Mouse (Mus musculus) stomach, postnatal 0 days (tissue): ENCODE measurements around the gene Tspan2. TPM values are rescaled to one million over a fixed set of nuclear protein-coding genes. Genes with fewer than 3 reads are reported as not detected.

Source experiments
- ATAC-seq: fragments of 200-750 bp; cut with Nextera tagmentation; 2 replicates; pipeline ENCODE4 v1.8.0; 2017; ENCODE audit not compliant: low FRiP score, low TSS enrichment
- DNase-seq: peaks from one replicate; pipeline ENCODE4 v3.0.0-alpha.2; 2016; ENCODE audit warnings: low spot score
- H3K27ac ChIP-seq: fragments of 300-500 bp; sonication (generic); replicated peaks from 2 replicates; pipeline ENCODE4 v1.5.1; 2014; ENCODE audit warnings: mild to moderate bottlenecking, control low read depth
- H3K27me3 ChIP-seq: fragments of 300-500 bp; sonication (generic); 2 replicates; pipeline ENCODE4 v1.6.1; 2014; ENCODE audit warnings: low read length; ENCODE audit not compliant: control insufficient read depth, insufficient read depth
- H3K36me3 ChIP-seq: fragments of 300-500 bp; sonication (generic); 2 replicates; pipeline ENCODE4 v1.6.1; 2014; ENCODE audit warnings: low read length, mixed read lengths; ENCODE audit not compliant: control insufficient read depth, insufficient read depth
- H3K4me1 ChIP-seq: fragments of 300-500 bp; sonication (generic); replicated peaks from 2 replicates; pipeline ENCODE4 v1.6.1; 2014; ENCODE audit warnings: antibody characterized with exemption; ENCODE audit not compliant: control insufficient read depth, insufficient read depth
- H3K4me2 ChIP-seq: fragments of 300-500 bp; sonication (generic); replicated peaks from 2 replicates; pipeline ENCODE4 v1.6.1; 2014; ENCODE audit warnings: low read depth, mild to moderate bottlenecking, control low read depth, moderate library complexity
- H3K4me3 ChIP-seq: fragments of 300-500 bp; sonication (generic); 2 replicates; pipeline ENCODE4 v1.5.1; 2014; ENCODE audit warnings: low read depth, low read length, control low read depth
- H3K9ac ChIP-seq: fragments of 300-500 bp; sonication (generic); 2 replicates; pipeline ENCODE4 v1.6.1; 2014; ENCODE audit warnings: mild to moderate bottlenecking, low read length, control low read depth, mixed read lengths
- H3K9me3 ChIP-seq: fragments of 300-500 bp; sonication (generic); 2 replicates; pipeline ENCODE4 v1.6.1; 2016; ENCODE audit warnings: low read length; ENCODE audit not compliant: control insufficient read depth
- CTCF ChIP-seq: IDR thresholded peaks from 2 replicates; pipeline ENCODE4 v1.5.1; 2016; ENCODE audit warnings: antibody characterized with exemption, low read depth, mild to moderate bottlenecking, moderate library complexity
- EP300 ChIP-seq: optimal IDR thresholded peaks from 2 replicates; pipeline ENCODE3; 2016; ENCODE audit warnings: antibody characterized with exemption
- WGBS: fragments of 180-500 bp; shearing (Covaris S2); extraction: QIAGEN DNeasy Blood & Tissue Kit; methylation state at CpG from one replicate; pipeline ENCODE4 v1.1.7; 2014; 5-methylcytosine and 5-hydroxymethylcytosine counted together
- polyA plus RNA-seq: library from polyadenylated mRNA; unstranded; fragments of >200 nt; fragmentation: Nextera tagmentation; extraction: Ambion mirVana; gene quantifications from 2 replicates; pipeline ENCODE4 v1.2.1, GENCODE M21; 2015

Tspan2 gene
- polyA plus RNA-seq, 1 experiment from 2014 or later, result 20.7 TPM

- Histone ChIP-seq H3K9me3 (no peaks in the 10 kb centered on the region), H3K36me3 (no peaks in the 10 kb centered on the region), H3K27ac (no peak overlapping the region), H3K4me1 (no peaks in the 10 kb centered on the region), H3K4me2 (no peak overlapping the region), H3K9ac (no peak overlapping the region), H3K27me3 (no peaks in the 10 kb centered on the region), H3K4me3 (no peak overlapping the region)
- no peak for ATAC-seq
- DNase-seq, result no peak
- TF ChIP-seq CTCF (no peak), EP300 (no peak)
- WGBS, result 78% methylated on average over 5 of the region's 5 CpGs
Measured at GRCm38 (mm10) chr3:102751136-102751535, 16.8 kb downstream of the Tspan2 start.

- WGBS, result 82% methylated on average over 3 of the region's 3 CpGs
- H3K4me1 ChIP-seq, result no peaks in the 10 kb centered on the region
- H3K4me2 ChIP-seq, result no peak overlapping the region
- no peaks in the 10 kb centered on the region for H3K9me3 ChIP-seq
- H3K4me3 ChIP-seq, result no peak overlapping the region
- H3K27me3 ChIP-seq, result no peaks in the 10 kb centered on the region
- H3K27ac ChIP-seq, result peak overlapping the region; percentile 65; the same call in 1 of the 2 replicates
- no peak for TF ChIP-seq CTCF
- no peak for TF ChIP-seq EP300
- no peaks in the 10 kb centered on the region for H3K36me3 ChIP-seq
- DNase-seq (no peak), ATAC-seq (no peak)
- H3K9ac ChIP-seq, result no peak overlapping the region
Measured at GRCm38 (mm10) chr3:102751536-102751935, 17.2 kb downstream of the Tspan2 start.

- H3K4me2 ChIP-seq, result no peak overlapping the region
- no peaks in the 10 kb centered on the region for H3K36me3 ChIP-seq
- H3K27me3 ChIP-seq, result no peaks in the 10 kb centered on the region
- WGBS, result 90% methylated on average over 4 of the region's 4 CpGs
- no peak for TF ChIP-seq EP300
- TF ChIP-seq CTCF, result no peak
- no peaks in the 10 kb centered on the region for H3K4me1 ChIP-seq
- H3K4me3 ChIP-seq, result no peak overlapping the region
- H3K9ac ChIP-seq, result no peak overlapping the region
- ATAC-seq (no peak), DNase-seq (no peak)
- H3K9me3 ChIP-seq, result no peaks in the 10 kb centered on the region
- peak overlapping the region; percentile 65; the same call in 1 of the 2 replicates for H3K27ac ChIP-seq
Measured at GRCm38 (mm10) chr3:102752053-102752452, 17.7 kb downstream of the Tspan2 start.

GRCm38 (mm10) chr3:102752457-102752856, 18.1 kb downstream of the Tspan2 start:
- Histone ChIP-seq H3K36me3 (no peaks in the 10 kb centered on the region), H3K4me1 (no peaks in the 10 kb centered on the region), H3K27me3 (no peaks in the 10 kb centered on the region), H3K4me2 (no peak overlapping the region), H3K9me3 (no peaks in the 10 kb centered on the region), H3K27ac (peak overlapping the region; percentile 65; the same call in 1 of the 2 replicates), H3K4me3 (no peak overlapping the region), H3K9ac (no peak overlapping the region)
- DNase-seq (peak; percentile 53), ATAC-seq (peak; percentile 59)
- TF ChIP-seq CTCF, result peak; percentile 27
- no peak for TF ChIP-seq EP300
- 51% methylated on average over 5 of the region's 5 CpGs for WGBS

- whole genome bisulfite sequencing, result 13% methylated on average over 1 of the region's 1 CpGs
- DNase-seq (peak; percentile 47), ATAC-seq (peak; percentile 86)
- no peak overlapping the region for H3K4me2 ChIP-seq
- no peaks in the 10 kb centered on the region for H3K4me1 ChIP-seq
- TF ChIP-seq CTCF (no peak), EP300 (no peak)
- peak overlapping the region; percentile 71 for H3K27ac ChIP-seq
- no peaks in the 10 kb centered on the region for H3K9me3 ChIP-seq
- 0 out of 2 replicates have a peak, but pooled peaks cover 5% of the 10 kb centered on the region for H3K36me3 ChIP-seq
- no peak overlapping the region for H3K4me3 ChIP-seq
- H3K9ac ChIP-seq, result no peak overlapping the region
- H3K27me3 ChIP-seq, result no peaks in the 10 kb centered on the region
Measured at GRCm38 (mm10) chr3:102755801-102756200, 21.5 kb downstream of the Tspan2 start.

- Histone ChIP-seq H3K9ac (no peak overlapping the region), H3K4me3 (no peak overlapping the region), H3K36me3 (0 out of 2 replicates have a peak, but pooled peaks cover 5% of the 10 kb centered on the region), H3K27me3 (no peaks in the 10 kb centered on the region), H3K4me1 (no peaks in the 10 kb centered on the region), H3K27ac (no peak overlapping the region), H3K9me3 (no peaks in the 10 kb centered on the region), H3K4me2 (no peak overlapping the region)
- peak; percentile 15 for DNase-seq
- TF ChIP-seq EP300 (no peak), CTCF (no peak)
- ATAC-seq, result no peak
- WGBS, result 70% methylated on average over 6 of the region's 6 CpGs
Measured at GRCm38 (mm10) chr3:102757019-102757418, 22.7 kb downstream of the Tspan2 start.
